ENCODE assay signal across 8 mouse cellular contexts in the genomic region with DNA sequence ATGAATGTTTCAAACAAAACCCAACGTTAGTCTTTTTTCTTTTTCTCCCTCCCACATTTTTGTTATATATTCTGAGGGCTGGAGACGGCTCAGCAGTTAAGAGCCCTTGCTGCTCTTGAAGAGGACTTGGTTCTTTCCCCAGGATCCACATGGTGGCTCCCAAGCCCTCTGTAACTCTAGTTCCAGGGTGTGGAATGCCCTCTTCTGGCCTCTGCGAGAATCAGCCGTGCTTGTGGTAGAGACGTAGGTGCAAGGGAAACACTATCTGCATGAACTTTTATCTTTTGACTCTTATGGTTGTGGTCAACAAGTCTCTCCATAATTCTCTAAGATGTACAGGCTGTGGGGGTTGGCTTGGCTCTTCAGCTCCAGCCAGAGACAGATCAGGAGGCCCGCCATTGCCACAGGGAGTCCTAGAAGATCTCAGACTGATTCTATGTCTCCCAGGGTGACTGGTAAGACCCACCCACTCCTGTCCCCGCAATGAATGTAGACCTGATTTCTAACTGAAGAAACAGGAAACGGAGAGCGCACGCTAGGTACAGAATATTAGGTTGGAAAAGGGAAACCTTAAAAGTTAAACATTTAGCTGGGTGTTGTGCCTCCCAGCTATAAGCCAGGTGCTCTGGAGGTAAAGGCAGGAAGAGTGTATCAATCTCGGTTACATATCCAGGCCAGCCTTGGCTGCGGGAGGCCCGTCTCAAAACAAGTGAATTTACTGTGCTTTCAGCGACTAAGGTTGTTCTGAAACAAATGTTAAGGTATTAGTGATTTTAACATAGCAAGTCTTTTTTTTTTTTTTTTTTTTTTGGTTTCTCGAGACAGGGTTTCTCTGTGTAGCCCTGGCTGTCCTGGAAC. TPM values are rescaled to one million over a fixed set of nuclear protein-coding genes. Genes with fewer than 3 reads are reported as not detected.
A peak's percentile ranks its signal among the peaks of the same experiment; 100 is the strongest.
DNase-seq lines count a peak whose midpoint lies in the region; ATAC-seq and TF ChIP-seq lines count a peak whose summit lies in the region.

No protein-coding gene starts in this region.

- peak overlapping the region; percentile 37 for H3K4me2 ChIP-seq in liver, embryonic 13.5 days
- no peak overlapping the region for H3K4me2 ChIP-seq in forebrain, embryonic 12.5 days

- peaks cover 7% of the 10 kb centered on the region for H3K36me3 ChIP-seq in G1E (replicated peaks)
- H3K36me3 ChIP-seq in liver, embryonic 13.5 days, result no peaks in the 10 kb centered on the region
- peaks cover 6% of the 10 kb centered on the region for H3K36me3 ChIP-seq in forebrain, embryonic 12.5 days (replicated peaks)

- H3K27ac ChIP-seq in layer of hippocampus, adult 2 months, result no peak overlapping the region
- peak overlapping the region; percentile 67 for H3K27ac ChIP-seq in liver, embryonic 13.5 days
- H3K27ac ChIP-seq in forebrain, embryonic 12.5 days, result no peak overlapping the region

- DNase-seq in layer of hippocampus, adult 2 months (ENCODE audit: low spot score in 2 of 2), result peak; percentile 44 to 50
- DNase-seq in layer of hippocampus, postnatal 25 days (ENCODE audit: extremely low spot score in 1 of 2, low spot score in 1 of 2), result no peak
- peak; percentile 74 for DNase-seq in G1E (ENCODE audit: low spot score)
- peak; percentile 62 for DNase-seq in c-Kit-positive CD71-negative TER-119-negative erythroid progenitor cells, embryonic 14.5 days (ENCODE audit: low read depth)
- peak; percentile 51 to 52 for DNase-seq in heart, postnatal 36 days
- peak; percentile 53 for DNase-seq in liver, embryonic 13.5 days
- peak; percentile 35 for DNase-seq in retina, postnatal 1 day

- H3K27me3 ChIP-seq in G1E (ENCODE audit: insufficient read depth, low read length), result peaks cover 12% of the 10 kb centered on the region
- no peaks in the 10 kb centered on the region for H3K27me3 ChIP-seq in liver, embryonic 13.5 days
- no peaks in the 10 kb centered on the region for H3K27me3 ChIP-seq in forebrain, embryonic 12.5 days

- H3K9ac ChIP-seq in liver, embryonic 13.5 days, result no peak overlapping the region
- H3K9ac ChIP-seq in forebrain, embryonic 12.5 days, result no peak overlapping the region

- peaks cover 49% of the 10 kb centered on the region for H3K4me1 ChIP-seq in G1E (ENCODE audit: insufficient read depth, low read depth, low read length)
- H3K4me1 ChIP-seq in liver, embryonic 13.5 days (replicated peaks), result peaks cover 32% of the 10 kb centered on the region
- no peaks in the 10 kb centered on the region for H3K4me1 ChIP-seq in forebrain, embryonic 12.5 days

- TF ChIP-seq CTCF in layer of hippocampus, adult 2 months (conservative IDR thresholded peaks at IDR 0.05), result peak; percentile 82
- TF ChIP-seq CTCF in G1E (IDR thresholded peaks at IDR 0.05; ENCODE audit: low read depth, low read length), result peak; percentile 30

- H3K9me3 ChIP-seq in G1E (replicated peaks), result no peaks in the 10 kb centered on the region
- no peaks in the 10 kb centered on the region for H3K9me3 ChIP-seq in liver, embryonic 13.5 days (replicated peaks)
- H3K9me3 ChIP-seq in forebrain, embryonic 12.5 days, result no peaks in the 10 kb centered on the region

- 31% methylated on average over 15 of the region's 15 CpGs for WGBS in liver, embryonic 13.5 days (ENCODE audit: insufficient replicate concordance)
- WGBS in forebrain, embryonic 12.5 days, result 69% methylated on average over 15 of the region's 15 CpGs

- peak; percentile 75 for ATAC-seq in G1E (ENCODE audit: extremely low read depth, insufficient number of reproducible peaks, low FRiP score, poor library complexity, severe bottlenecking)
- ATAC-seq in liver, embryonic 13.5 days (ENCODE audit: low read depth), result peak; percentile 54
- ATAC-seq in forebrain, embryonic 12.5 days (ENCODE audit: low FRiP score), result no peak

- intact Hi-C loops in heart, postnatal 36 days (cut with DNase I), result loop anchor here (1.0 kb wide), 1 partner anchor 379 kb away; no protein-coding TSS in a partner anchor

- no peak overlapping the region for H3K4me3 ChIP-seq in layer of hippocampus, adult 2 months
- no peak overlapping the region; the same call in 1 of the 2 replicates for H3K4me3 ChIP-seq in G1E (ENCODE audit: low read depth, low read length)
- H3K4me3 ChIP-seq in liver, embryonic 13.5 days (replicated peaks), result no peak overlapping the region
- no peak overlapping the region for H3K4me3 ChIP-seq in forebrain, embryonic 12.5 days (replicated peaks)

RNA-seq across cellular contexts. Expression of a gene that starts 14.7 kb away (rescaled TPM):
- total RNA-seq in layer of hippocampus, adult 2 months (2021), result 10 to 100 TPM; 31.4 to 33.1 TPM
- total RNA-seq in layer of hippocampus, postnatal 25 days (2021), result 10 to 100 TPM; 32.2 to 33.3 TPM
- total RNA-seq in G1E (2014; fragmentation: Nextera tagmentation) (7.9 and 10.9 TPM in 2 replicates), G1E (2017) (3.5 and 3.9 TPM in 2 replicates)
- polyA plus RNA-seq in G1E (2012), result 1.5 and 2.2 TPM in 2 replicates
- total RNA-seq in heart, postnatal 36 days (2021), result 1 to 10 TPM; 6.4 to 8.8 TPM
- 2.7 and 3.2 TPM in 2 replicates for polyA plus RNA-seq in liver, embryonic 13.5 days (2015; fragmentation: Nextera tagmentation; extraction: Ambion mirVana)
- polyA plus RNA-seq in forebrain, embryonic 12.5 days (2016; fragmentation: Nextera tagmentation; extraction: Ambion mirVana), result 34.1 and 37.4 TPM in 2 replicates

RNA-seq across cellular contexts. Expression of a gene that starts 20.9 kb away (rescaled TPM):
- 10 to 100 TPM; 55.1 to 66.0 TPM for total RNA-seq in layer of hippocampus, adult 2 months (2021)
- total RNA-seq in layer of hippocampus, postnatal 25 days (2021), result 10 to 100 TPM; 56.5 to 57.5 TPM
- 153 and 177 TPM in 2 replicates for total RNA-seq in G1E (2014; fragmentation: Nextera tagmentation)
- 82.9 and 97.1 TPM in 2 replicates for total RNA-seq in G1E (2017)
- polyA plus RNA-seq in G1E (2012), result 37.8 and 41.3 TPM in 2 replicates
- total RNA-seq in heart, postnatal 36 days (2021), result 10 to 100 TPM; 46.9 to 48.2 TPM
- 16.3 and 25.9 TPM in 2 replicates for polyA plus RNA-seq in liver, embryonic 13.5 days (2015; fragmentation: Nextera tagmentation; extraction: Ambion mirVana)
- 76.5 and 86.4 TPM in 2 replicates for polyA plus RNA-seq in forebrain, embryonic 12.5 days (2016; fragmentation: Nextera tagmentation; extraction: Ambion mirVana)

Comparison
In these comparisons a context has a peak if more than half of its experiments do, and no peak if none do; other contexts are left out.
1. DNase-seq: peak in layer of hippocampus, adult 2 months (2 of 2), G1E (single experiment), c-Kit-positive CD71-negative TER-119-negative erythroid progenitor cells, embryonic 14.5 days (single experiment), heart, postnatal 36 days (2 of 2), liver, embryonic 13.5 days (single experiment) and retina, postnatal 1 day (single experiment); none in layer of hippocampus, postnatal 25 days (0 of 2).